Mouse (Mus musculus) testis, adult 2 months (tissue): ENCODE measurements around the gene Emsy.

ENCODE experiments used
- CTCF ChIP-seq: fragments of 200-500 bp; IDR thresholded peaks from 2 replicates; pipeline ENCODE4 v1.5.1; 2012; ENCODE audit warnings: low read depth, mild to moderate bottlenecking, inconsistent platforms, low read length, moderate library complexity; ENCODE audit not compliant: control insufficient read depth, insufficient read depth, insufficient replicate concordance
- POLR2A ChIP-seq: fragments of 200-500 bp; IDR thresholded peaks from 2 replicates; pipeline ENCODE4 v1.6.1; 2012; ENCODE audit warnings: low read depth, mild to moderate bottlenecking, inconsistent platforms, low read length, moderate library complexity; ENCODE audit not compliant: control insufficient read depth

GRCm38 (mm10) chr7:98556767-98557394 is 99.7 kb downstream of the Emsy start:
- TF ChIP-seq CTCF (no peak), POLR2A (no peak)
